Mouse (Mus musculus) adrenal gland, postnatal 10 days (tissue): ENCODE measurements around the gene Ftsj3. TPM values are rescaled to one million over a fixed set of nuclear protein-coding genes. Genes with fewer than 3 reads are reported as not detected.
"Not testable (repeated sequence)": the region's sequence is repeated elsewhere in the genome, so short reads cannot be mapped to it uniquely, and the experiment has no call there.

Experiments
- DNase-seq: peaks from one replicate; pipeline ENCODE4 v3.0.0; 2021; ENCODE audit warnings: mixed read lengths
- total RNA-seq, 2 experiments: library from RNA; stranded (reverse); gene quantifications; 2 replicates each; pipeline ENCODE4 v1.2.3; 2021

The Ftsj3 gene
- total RNA-seq, 2 experiments from 2014 or later, result 55.4 to 57.0 TPM

DNA sequence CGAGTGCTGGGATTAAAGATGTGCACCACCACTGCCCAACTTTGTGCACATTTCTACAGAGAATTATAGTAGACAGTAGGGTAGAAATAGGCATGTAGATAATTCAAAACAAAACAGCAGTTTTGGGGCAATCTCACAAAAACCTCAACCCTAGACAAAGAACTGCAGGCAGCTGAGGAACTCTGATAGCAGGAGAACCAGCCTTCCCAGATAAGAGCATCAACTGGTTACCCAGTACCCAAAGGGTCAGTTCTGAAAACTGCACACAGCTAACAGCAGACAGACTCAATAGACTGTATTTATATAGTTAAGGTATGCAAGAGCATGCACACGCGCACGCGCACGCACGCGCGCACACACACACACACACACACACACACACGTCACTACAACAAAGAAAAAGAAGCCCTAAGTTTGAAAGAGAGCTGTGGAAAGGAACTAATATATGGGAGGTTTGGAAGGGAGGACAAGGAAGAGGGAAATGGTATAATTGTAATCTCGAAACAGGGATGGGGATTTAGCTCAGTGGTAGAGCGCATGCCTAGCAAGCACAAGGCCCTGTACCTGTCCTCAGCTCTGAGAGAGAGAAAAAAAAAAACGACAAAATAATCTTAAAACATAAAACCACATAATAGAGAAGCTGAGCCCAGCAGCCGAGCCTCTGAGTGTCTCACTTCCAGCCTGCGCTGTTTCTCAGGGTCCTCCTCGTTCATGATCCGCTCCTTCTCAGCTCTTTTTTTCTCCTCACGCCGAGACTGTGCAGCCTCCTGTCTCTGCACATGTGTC is 54.3 kb downstream of the Ftsj3 start:
- DNase-seq, result no peak

DNA sequence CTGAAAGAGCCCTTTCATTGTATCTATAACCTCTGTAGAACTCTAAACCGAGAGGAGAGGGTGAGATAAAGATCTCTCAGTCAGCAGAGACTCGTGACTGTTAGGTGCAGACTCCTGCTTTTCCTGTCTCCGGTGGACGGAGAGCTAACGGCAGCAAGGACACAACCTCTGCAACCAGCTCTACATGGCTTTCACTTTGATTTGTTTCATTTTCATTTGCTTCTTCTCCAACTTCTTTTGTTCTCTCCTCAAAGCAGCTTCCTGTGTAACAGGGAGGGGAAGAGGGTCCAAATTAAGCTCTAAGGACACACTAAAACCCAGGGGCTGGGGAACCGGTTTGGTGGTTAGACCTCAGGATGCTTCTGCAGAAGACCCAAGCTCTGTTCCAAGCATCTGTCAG is 55.1 kb downstream of the Ftsj3 start:
- DNase-seq, result no peak

DNA sequence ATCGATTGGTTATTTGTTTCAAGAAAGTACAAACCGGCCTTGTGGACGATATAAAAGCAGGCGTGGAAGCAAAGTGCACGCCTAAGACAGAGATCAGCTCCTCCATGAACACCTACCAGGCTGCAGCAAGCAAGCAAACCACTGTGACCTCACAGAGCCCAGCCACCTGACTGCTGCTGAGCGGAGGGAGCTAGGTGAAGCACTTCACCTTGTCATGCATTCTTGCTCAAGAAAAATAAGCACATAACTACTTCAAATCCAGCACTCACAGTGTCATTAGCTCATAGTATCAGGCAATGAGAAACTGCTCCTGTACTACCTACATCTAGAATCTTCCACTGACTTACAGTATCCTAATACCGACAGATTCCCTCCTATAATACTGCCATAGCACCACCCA is 55.9 kb downstream of the Ftsj3 start:
- not testable (repeated sequence) for DNase-seq

Other genes with a start within 250 kb of the Ftsj3 start
- gene Kcnh6, start 248.0 kb downstream of the Ftsj3 start, total RNA-seq, result under 1 TPM; 0.24 to 0.61 TPM
- gene Dcaf7, start 219.2 kb downstream of the Ftsj3 start, total RNA-seq, result 10 to 100 TPM; 54.3 to 56.1 TPM
- 10 to 100 TPM; 40.8 to 52.4 TPM for gene Taco1, start 190.0 kb downstream of the Ftsj3 start, total RNA-seq
- gene Map3k3, start 171.5 kb downstream of the Ftsj3 start, total RNA-seq, result 10 to 100 TPM; 44.3 to 48.8 TPM
- not detected for gene Gm10840, start 95.2 kb downstream of the Ftsj3 start, total RNA-seq
- gene Limd2, start 95.2 kb downstream of the Ftsj3 start, total RNA-seq, result 10 to 100 TPM; 40.4 to 43.1 TPM
- 10 to 100 TPM; 12.1 to 16.1 TPM for gene Strada, start 53.9 kb downstream of the Ftsj3 start, total RNA-seq
- gene Ccdc47, start 39.7 kb downstream of the Ftsj3 start, total RNA-seq, result 10 to 100 TPM; 75.9 to 86.3 TPM
- gene Ddx42, start 39.2 kb downstream of the Ftsj3 start, total RNA-seq, result 10 to 100 TPM; 49.0 to 54.0 TPM
- 100 to 1,000 TPM; 121 to 129 TPM for gene Psmc5, start 75 bp upstream of the Ftsj3 start, total RNA-seq
- 10 to 100 TPM; 77.9 to 83.2 TPM for gene Smarcd2, start 16.9 kb upstream of the Ftsj3 start, total RNA-seq
- under 1 TPM; 0.15 to 0.33 TPM for gene Tcam1, start 20.6 kb upstream of the Ftsj3 start, total RNA-seq
- gene Gh, start 45.8 kb upstream of the Ftsj3 start, total RNA-seq, result not detected
- 10 to 100 TPM; 10.9 to 11.6 TPM for gene Cd79b, start 58.7 kb upstream of the Ftsj3 start, total RNA-seq
- gene Scn4a, start 97.2 kb upstream of the Ftsj3 start, total RNA-seq, result 10 to 100 TPM in 1 of 2 experiments, 1 to 10 TPM in 1; 2.0 to 13.3 TPM
- gene Prr29, start 109.4 kb upstream of the Ftsj3 start, total RNA-seq, result 1 to 10 TPM in 1 of 2 experiments, not detected in 1; 1.2 TPM
- 10 to 100 TPM; 28.0 to 31.9 TPM for gene Icam2, start 132.0 kb upstream of the Ftsj3 start, total RNA-seq
- gene Ern1, start 231.8 kb upstream of the Ftsj3 start, total RNA-seq, result 10 to 100 TPM; 54.8 to 63.0 TPM